Mouse (Mus musculus) liver, adult 2 months (tissue): Measurements from ENCODE around the gene Gcc2. TPM values are rescaled to one million over a fixed set of nuclear protein-coding genes. Genes with fewer than 3 reads are reported as not detected.

Experiments
- DNase-seq: peaks from one replicate; pipeline ENCODE4 v3.0.0-alpha.2; 2011; ENCODE audit warnings: low read depth, low spot score; ENCODE audit errors: extremely low read depth
- H3K27ac ChIP-seq: fragments of 200-500 bp; replicated peaks from 2 replicates; pipeline ENCODE4 v1.5.1; 2012; ENCODE audit warnings: low read depth, mild to moderate bottlenecking, control low read depth, inconsistent platforms, low read length; ENCODE audit not compliant: insufficient read depth
- H3K27me3 ChIP-seq: fragments of 200-500 bp; 2 replicates; pipeline ENCODE4 v1.6.1; 2012; ENCODE audit warnings: mild to moderate bottlenecking, moderate library complexity, low read length, inconsistent platforms; ENCODE audit not compliant: control insufficient read depth, insufficient read depth
- H3K36me3 ChIP-seq: fragments of 200-500 bp; 2 replicates; pipeline ENCODE4 v1.6.1; 2012; ENCODE audit warnings: low read length, inconsistent platforms; ENCODE audit not compliant: control insufficient read depth, insufficient read depth
- H3K4me1 ChIP-seq: fragments of 200-500 bp; 2 replicates; pipeline ENCODE4 v1.6.1; 2011; ENCODE audit warnings: low read length; ENCODE audit not compliant: control insufficient read depth, insufficient read depth
- H3K4me3 ChIP-seq: fragments of 200-500 bp; 2 replicates; pipeline ENCODE4 v1.5.1; 2011; ENCODE audit warnings: low read depth, mild to moderate bottlenecking, control low read depth, low read length, moderate library complexity; ENCODE audit not compliant: insufficient read depth
- H3K79me2 ChIP-seq: fragments of 200-500 bp; 2 replicates; pipeline ENCODE4 v1.6.1; 2012; ENCODE audit warnings: inconsistent platforms, mild to moderate bottlenecking, low read length, moderate library complexity; ENCODE audit not compliant: control insufficient read depth, insufficient read depth
- H3K9ac ChIP-seq: fragments of 200-500 bp; 2 replicates; pipeline ENCODE4 v1.6.1; 2012; ENCODE audit warnings: low read depth, mild to moderate bottlenecking, control low read depth, inconsistent platforms, low read length
- CTCF ChIP-seq: fragments of 200-500 bp; IDR thresholded peaks from 2 replicates; pipeline ENCODE4 v1.5.1; 2011; ENCODE audit warnings: low read depth, low read length, control low read depth
- POLR2A ChIP-seq: fragments of 200-500 bp; IDR thresholded peaks from 2 replicates; pipeline ENCODE4 v1.6.1; 2011; ENCODE audit warnings: low read length, control low read depth; ENCODE audit not compliant: insufficient read depth; ENCODE audit errors: extremely low read depth
- WGBS: fragments of 180-500 bp; shearing (Covaris S2); methylation state at CpG from one replicate; pipeline ENCODE4 v1.1.7; 2018; 5-methylcytosine and 5-hydroxymethylcytosine counted together
- polyA plus RNA-seq: library from polyadenylated mRNA; depleted of rRNA; stranded (reverse); fragments of >200 nt; gene quantifications from 2 replicates; pipeline ENCODE4 v1.2.3, GENCODE M21; 2012; rRNA removed
- total RNA-seq: library from RNA; depleted of rRNA; stranded (reverse); fragments of >200 nt; gene quantifications from 2 replicates; pipeline ENCODE4 v1.2.3, GENCODE M21; 2014; rRNA removed

The Gcc2 gene
- total RNA-seq: 20.4 and 20.6 TPM in 2 replicates
- 5.3 and 5.6 TPM in 2 replicates for polyA plus RNA-seq

DNA sequence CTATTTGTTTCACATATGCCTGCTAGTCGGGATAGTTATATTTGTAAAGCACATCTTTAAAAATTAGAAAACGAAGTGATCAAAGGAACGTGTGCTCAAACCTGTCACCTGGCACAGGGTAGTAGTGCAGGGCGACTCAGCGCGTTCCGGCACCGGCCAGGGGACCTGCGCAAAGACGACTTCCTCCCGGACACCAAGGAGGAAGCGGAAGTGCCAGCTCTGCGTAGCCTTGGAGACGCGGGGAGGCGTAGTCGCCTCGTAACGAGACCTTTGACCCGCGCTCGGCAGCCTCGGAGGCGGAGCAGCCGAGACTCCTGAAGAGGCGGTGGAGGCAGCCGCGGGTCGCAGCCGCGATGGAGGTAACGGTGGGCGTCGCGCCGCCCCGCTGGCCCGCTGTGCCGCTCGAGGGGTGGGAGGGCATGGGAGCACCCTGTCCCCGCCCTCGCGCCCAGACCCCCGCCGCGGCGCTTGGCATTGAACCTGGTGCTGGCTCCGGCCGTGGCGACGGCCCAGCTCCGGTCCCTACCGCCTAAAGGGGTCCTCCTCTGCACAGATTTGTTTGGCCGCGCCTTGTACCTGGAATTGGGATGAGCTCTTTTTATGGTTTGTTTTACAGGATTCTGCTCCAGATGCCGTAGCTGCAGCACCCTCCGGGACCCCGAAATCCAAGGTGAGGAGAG, at the start of gene Gcc2:
Gcc2 (plus strand) TSS at position 285 of the 680 bp plus-strand sequence.
- H3K79me2 ChIP-seq: no peaks in the 10 kb centered on the region; the same call in 1 of the 2 replicates
- peaks cover 15% of the 10 kb centered on the region for H3K36me3 ChIP-seq
- peak; percentile 93 for DNase-seq
- no peaks in the 10 kb centered on the region for H3K27me3 ChIP-seq
- peak within 1 kb of the TSS; percentile 94 for H3K4me3 ChIP-seq
- 0 out of 2 replicates have a peak, but pooled peaks have one; percentile 54 for TF ChIP-seq POLR2A
- TF ChIP-seq CTCF: no peak
- WGBS: under 1% methylated on average over 58 of the region's 58 CpGs
- peaks cover 3% of the 10 kb centered on the region; the same call in 1 of the 2 replicates for H3K4me1 ChIP-seq
- peak within 1 kb of the TSS; percentile 91 for H3K9ac ChIP-seq
- H3K27ac ChIP-seq: peak within 1 kb of the TSS; percentile 68

- no peak overlapping the region for H3K9ac ChIP-seq
- no peak overlapping the region for H3K4me3 ChIP-seq
- H3K4me1 ChIP-seq: no peaks in the 10 kb centered on the region
- no peak for TF ChIP-seq POLR2A
- TF ChIP-seq CTCF: no peak
- DNase-seq: no peak
- 41% methylated on average over 1 of the region's 1 CpGs for WGBS
- H3K36me3 ChIP-seq: no peaks in the 10 kb centered on the region
- H3K27ac ChIP-seq: no peak overlapping the region
- 0 out of 2 replicates have a peak, but pooled peaks cover 3% of the 10 kb centered on the region for H3K27me3 ChIP-seq
- H3K79me2 ChIP-seq: no peaks in the 10 kb centered on the region
Measured at GRCm38 (mm10) chr10:58205986-58206385, 49.3 kb upstream of the Gcc2 start.

DNA sequence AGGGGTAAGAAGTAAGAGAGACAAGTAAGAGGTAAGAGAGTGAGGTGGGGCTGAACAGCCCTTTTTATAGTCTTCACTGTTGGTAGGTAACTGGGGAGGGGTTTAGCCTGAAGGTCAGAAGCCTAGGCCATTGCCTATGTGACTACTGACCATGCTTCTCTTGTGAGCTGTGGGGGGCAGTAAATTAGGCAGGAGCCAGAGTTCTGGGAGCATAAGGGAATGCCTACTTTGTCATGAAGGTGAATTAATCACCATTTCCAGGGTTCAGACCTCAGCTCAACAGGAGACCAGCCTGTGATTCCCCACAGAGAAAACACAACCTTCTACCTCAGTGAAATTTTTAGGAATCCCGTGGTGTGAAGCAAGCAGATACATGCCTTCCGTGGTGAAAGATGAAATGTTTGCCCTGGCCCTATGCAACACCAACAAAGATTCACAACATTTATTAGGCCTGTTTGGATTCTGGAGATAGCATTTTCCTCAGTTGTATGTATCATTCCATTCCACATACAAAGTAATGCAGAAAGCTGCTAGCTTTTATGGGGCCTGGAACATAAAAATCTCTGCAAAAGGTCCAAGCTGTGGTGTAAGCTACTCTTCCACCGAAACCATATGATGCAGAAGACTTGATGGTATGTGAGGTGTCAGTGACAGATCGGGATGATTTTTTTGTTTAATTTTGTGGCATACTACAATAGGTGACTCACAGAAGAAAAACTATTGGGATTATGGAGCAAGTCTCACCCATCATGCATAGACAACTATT, 48.5 kb upstream of the Gcc2 start:
- WGBS: 80% methylated on average over 4 of the region's 4 CpGs
- H3K27me3 ChIP-seq: 0 out of 2 replicates have a peak, but pooled peaks cover 3% of the 10 kb centered on the region
- H3K79me2 ChIP-seq: no peaks in the 10 kb centered on the region

GRCm38 (mm10) chr10:58209710-58210467, 45.4 kb upstream of the Gcc2 start:
- no peak for TF ChIP-seq CTCF
- no peak for TF ChIP-seq POLR2A
- 0 out of 2 replicates have a peak, but pooled peaks cover 3% of the 10 kb centered on the region for H3K27me3 ChIP-seq
- 65% methylated on average over 2 of the region's 2 CpGs for WGBS

More for the DNA sequence above, 48.5 kb upstream of the Gcc2 start:
- Histone ChIP-seq H3K4me1 (no peaks in the 10 kb centered on the region), H3K9ac (no peak overlapping the region), H3K36me3 (no peaks in the 10 kb centered on the region), H3K27ac (no peak overlapping the region), H3K4me3 (no peak overlapping the region)
- DNase-seq: no peak
- TF ChIP-seq CTCF (no peak), POLR2A (no peak)

GRCm38 (mm10) chr10:58210514-58210913, 44.8 kb upstream of the Gcc2 start:
- no peaks in the 10 kb centered on the region for H3K4me1 ChIP-seq
- H3K27ac ChIP-seq: no peak overlapping the region
- no peak overlapping the region for H3K9ac ChIP-seq
- H3K27me3 ChIP-seq: 0 out of 2 replicates have a peak, but pooled peaks cover 3% of the 10 kb centered on the region
- TF ChIP-seq CTCF: no peak
- no peak for TF ChIP-seq POLR2A
- H3K79me2 ChIP-seq: no peaks in the 10 kb centered on the region
- no peaks in the 10 kb centered on the region for H3K36me3 ChIP-seq
- WGBS: 48% methylated on average over 1 of the region's 1 CpGs
- DNase-seq: no peak
- H3K4me3 ChIP-seq: no peak overlapping the region

More at GRCm38 (mm10) chr10:58209710-58210467, 45.4 kb upstream of the Gcc2 start:
- Histone ChIP-seq H3K36me3 (no peaks in the 10 kb centered on the region), H3K4me1 (no peaks in the 10 kb centered on the region), H3K27ac (no peak overlapping the region), H3K9ac (no peak overlapping the region), H3K4me3 (no peak overlapping the region), H3K79me2 (no peaks in the 10 kb centered on the region)
- no peak for DNase-seq
